Mouse (Mus musculus) small intestine, adult 2 months (tissue): Measurements from ENCODE around the gene Tubgcp2.

Experiments
- CTCF ChIP-seq: fragments of 200-500 bp; IDR thresholded peaks from 2 replicates; pipeline ENCODE4 v1.5.1; 2012; ENCODE audit warnings: low read depth, mild to moderate bottlenecking, control low read depth, inconsistent platforms, low read length, moderate library complexity, mixed read lengths; ENCODE audit not compliant: insufficient replicate concordance, insufficient read length; ENCODE audit errors: extremely low read depth
- POLR2A ChIP-seq: fragments of 200-500 bp; IDR thresholded peaks from 2 replicates; pipeline ENCODE4 v1.6.1; 2012; ENCODE audit warnings: low read depth, mild to moderate bottlenecking, control low read depth, inconsistent platforms, low read length, moderate library complexity

GRCm38 (mm10) chr7:139992406-139992805 lies 44.1 kb downstream of the Tubgcp2 start, which contains the start of gene Adam8:
- TF ChIP-seq POLR2A (no peak), CTCF (no peak)
